Mouse (Mus musculus) lung, postnatal 0 days (tissue): ENCODE data around the gene Evx2. TPM values are rescaled to one million over a fixed set of nuclear protein-coding genes. Genes with fewer than 3 reads are reported as not detected.
A peak's percentile ranks its signal among the peaks of the same experiment; 100 is the strongest.

ENCODE experiments used
- ATAC-seq: fragments of 200-750 bp; cut with Nextera tagmentation; 2 replicates; pipeline ENCODE4 v1.8.0; 2017; ENCODE audit warnings: moderate library complexity
- DNase-seq: peaks from one replicate; pipeline ENCODE4 v3.0.0-alpha.2; 2016; ENCODE audit warnings: low spot score
- H3K27ac ChIP-seq: fragments of 300-500 bp; sonication (generic); 2 replicates; pipeline ENCODE4 v1.5.1; 2014; ENCODE audit warnings: antibody characterized with exemption, mild to moderate bottlenecking, low read length, mixed read lengths
- H3K27me3 ChIP-seq: fragments of 300-500 bp; sonication (generic); replicated peaks from 2 replicates; pipeline ENCODE4 v1.6.1; 2014; ENCODE audit warnings: low read length, mixed read lengths; ENCODE audit not compliant: insufficient read depth
- H3K36me3 ChIP-seq: fragments of 300-500 bp; sonication (generic); 2 replicates; pipeline ENCODE4 v1.6.1; 2014; ENCODE audit warnings: low read length, mixed read lengths; ENCODE audit not compliant: insufficient read depth
- H3K4me1 ChIP-seq: fragments of 300-500 bp; sonication (generic); 2 replicates; pipeline ENCODE4 v1.6.1; 2014; ENCODE audit warnings: antibody characterized with exemption, low read depth, low read length, mixed read lengths; ENCODE audit not compliant: insufficient read depth
- H3K4me2 ChIP-seq: fragments of 300-500 bp; sonication (generic); replicated peaks from 2 replicates; pipeline ENCODE4 v1.6.1; 2014; ENCODE audit warnings: low read depth, mild to moderate bottlenecking, low read length, moderate library complexity, mixed read lengths
- H3K4me3 ChIP-seq: fragments of 300-500 bp; sonication (generic); 2 replicates; pipeline ENCODE4 v1.5.1; 2014; ENCODE audit warnings: low read depth, low read length
- H3K9ac ChIP-seq: fragments of 300-500 bp; sonication (generic); replicated peaks from 2 replicates; pipeline ENCODE4 v1.6.1; 2014; ENCODE audit warnings: low read depth, mild to moderate bottlenecking
- H3K9me3 ChIP-seq: fragments of 300-500 bp; sonication (generic); 2 replicates; pipeline ENCODE4 v1.6.1; 2016; ENCODE audit warnings: low read length, mixed read lengths
- CTCF ChIP-seq: IDR thresholded peaks from 2 replicates; pipeline ENCODE4 v1.5.1; 2016; ENCODE audit warnings: antibody characterized with exemption, mild to moderate bottlenecking
- EP300 ChIP-seq: IDR thresholded peaks from 2 replicates; pipeline ENCODE4 v1.6.1; 2016; ENCODE audit warnings: antibody characterized with exemption, mild to moderate bottlenecking, control low read depth
- WGBS: fragments of 180-500 bp; shearing (Covaris S2); extraction: QIAGEN DNeasy Blood & Tissue Kit; methylation state at CpG from one replicate; pipeline ENCODE4 v1.1.7; 2014; 5-methylcytosine and 5-hydroxymethylcytosine counted together
- polyA plus RNA-seq: library from polyadenylated mRNA; unstranded; fragments of >200 nt; fragmentation: Nextera tagmentation; extraction: Ambion mirVana; gene quantifications from 2 replicates; pipeline ENCODE4 v1.2.1, GENCODE M21; 2015

Gene Evx2
- polyA plus RNA-seq, 1 experiment from 2014 or later, result not detected

GRCm38 (mm10) chr2:74696442-74697335, 37.3 kb upstream of the Evx2 start:
- TF ChIP-seq EP300 (no peak), CTCF (no peak)
- DNase-seq (no peak), ATAC-seq (no peak)
- Histone ChIP-seq H3K27ac (no peak overlapping the region), H3K4me1 (0 out of 2 replicates have a peak, but pooled peaks cover 5% of the 10 kb centered on the region), H3K27me3 (peaks cover 96% of the 10 kb centered on the region), H3K4me2 (no peak overlapping the region), H3K4me3 (no peak overlapping the region), H3K36me3 (no peaks in the 10 kb centered on the region), H3K9ac (no peak overlapping the region), H3K9me3 (no peaks in the 10 kb centered on the region)
- WGBS, result 2% methylated on average over 34 of the region's 34 CpGs

- 7% methylated on average over 7 of the region's 7 CpGs for WGBS
- H3K4me1 ChIP-seq, result 0 out of 2 replicates have a peak, but pooled peaks cover 5% of the 10 kb centered on the region
- H3K27me3 ChIP-seq, result peaks cover 97% of the 10 kb centered on the region
- H3K4me2 ChIP-seq, result no peak overlapping the region
- no peak overlapping the region for H3K4me3 ChIP-seq
- no peaks in the 10 kb centered on the region for H3K9me3 ChIP-seq
- no peak for ATAC-seq
- TF ChIP-seq CTCF, result no peak
- no peak for TF ChIP-seq EP300
- H3K36me3 ChIP-seq, result no peaks in the 10 kb centered on the region
- no peak overlapping the region for H3K27ac ChIP-seq
- H3K9ac ChIP-seq, result no peak overlapping the region
- DNase-seq, result no peak
Measured at GRCm38 (mm10) chr2:74695813-74696430, 36.6 kb upstream of the Evx2 start.

- Histone ChIP-seq H3K27ac (no peak overlapping the region), H3K9me3 (no peaks in the 10 kb centered on the region), H3K36me3 (no peaks in the 10 kb centered on the region), H3K4me3 (no peak overlapping the region), H3K4me2 (no peak overlapping the region), H3K9ac (no peak overlapping the region), H3K27me3 (peaks cover 97% of the 10 kb centered on the region), H3K4me1 (0 out of 2 replicates have a peak, but pooled peaks cover 5% of the 10 kb centered on the region)
- DNase-seq (no peak), ATAC-seq (no peak)
- TF ChIP-seq EP300, result no peak
- no peak for TF ChIP-seq CTCF
- WGBS, result 9% methylated on average over 1 of the region's 1 CpGs
Measured at GRCm38 (mm10) chr2:74695383-74695782, 36.0 kb upstream of the Evx2 start.

GRCm38 (mm10) chr2:74694066-74694465, 34.7 kb upstream of the Evx2 start:
- ATAC-seq, result no peak
- no peak overlapping the region for H3K4me2 ChIP-seq
- no peak overlapping the region for H3K27ac ChIP-seq
- H3K9me3 ChIP-seq, result no peaks in the 10 kb centered on the region
- no peak for TF ChIP-seq EP300
- peak; percentile 53 for TF ChIP-seq CTCF
- H3K4me3 ChIP-seq, result no peak overlapping the region
- no peak for DNase-seq
- H3K9ac ChIP-seq, result no peak overlapping the region
- WGBS, result 3% methylated on average over 16 of the region's 16 CpGs
- H3K4me1 ChIP-seq, result 0 out of 2 replicates have a peak, but pooled peaks cover 5% of the 10 kb centered on the region
- no peaks in the 10 kb centered on the region for H3K36me3 ChIP-seq
- H3K27me3 ChIP-seq, result peaks cover 95% of the 10 kb centered on the region

GRCm38 (mm10) chr2:74693432-74693827, 34.1 kb upstream of the Evx2 start:
- 13% methylated on average over 4 of the region's 4 CpGs for WGBS
- H3K9ac ChIP-seq, result no peak overlapping the region
- no peaks in the 10 kb centered on the region for H3K36me3 ChIP-seq
- DNase-seq (no peak), ATAC-seq (no peak)
- no peak overlapping the region for H3K4me2 ChIP-seq
- no peak overlapping the region for H3K27ac ChIP-seq
- peaks cover 95% of the 10 kb centered on the region for H3K27me3 ChIP-seq
- no peak for TF ChIP-seq EP300
- TF ChIP-seq CTCF, result no peak
- H3K4me1 ChIP-seq, result 0 out of 2 replicates have a peak, but pooled peaks cover 5% of the 10 kb centered on the region
- H3K4me3 ChIP-seq, result no peak overlapping the region
- no peaks in the 10 kb centered on the region for H3K9me3 ChIP-seq

- Histone ChIP-seq H3K36me3 (no peaks in the 10 kb centered on the region), H3K27me3 (peaks cover 95% of the 10 kb centered on the region), H3K9me3 (no peaks in the 10 kb centered on the region), H3K27ac (no peak overlapping the region), H3K4me3 (no peak overlapping the region), H3K4me1 (0 out of 2 replicates have a peak, but pooled peaks cover 5% of the 10 kb centered on the region), H3K9ac (no peak overlapping the region), H3K4me2 (no peak overlapping the region)
- no peak for ATAC-seq
- DNase-seq, result no peak
- WGBS, result under 1% methylated on average over 20 of the region's 20 CpGs
- TF ChIP-seq EP300 (no peak), CTCF (no peak)
Measured at GRCm38 (mm10) chr2:74692808-74693431, 33.6 kb upstream of the Evx2 start.
